Mouse (Mus musculus) MEL (cell line): ENCODE measurements around the gene Stx4a. TPM values are rescaled to one million over a fixed set of nuclear protein-coding genes. Genes with fewer than 3 reads are reported as not detected.
A peak's percentile ranks its signal among the peaks of the same experiment; 100 is the strongest.

Experiments used
- DNase-seq: peaks from one replicate; pipeline ENCODE4 v3.0.0; 2011; ENCODE audit warnings: low read depth, low spot score
- H3K27ac ChIP-seq: 2 replicates; pipeline ENCODE4 v1.5.1; 2012; ENCODE audit warnings: low read depth, mild to moderate bottlenecking, control low read depth, low read length, moderate library complexity; ENCODE audit not compliant: control insufficient read depth
- H3K27me3 ChIP-seq, 2 experiments: fragments of 150-350 bp in 1 of 2; sonication (generic) in 1 of 2; 2 replicates each; pipeline ENCODE4 v1.6.1; 2012; ENCODE audit warnings: low read length in 2 of 2, mild to moderate bottlenecking in 2 of 2, improper control_type of control experiment in 1 of 2, moderate library complexity in 1 of 2; ENCODE audit not compliant: insufficient read depth in 2 of 2, control insufficient read depth in 1 of 2
- H3K36me3 ChIP-seq, 2 experiments: 2 replicates each; pipeline ENCODE4 v1.6.1; 2012 to 2014; ENCODE audit warnings: low read length in 2 of 2, improper control_type of control experiment in 1 of 2, inconsistent platforms in 1 of 2, mild to moderate bottlenecking in 1 of 2; ENCODE audit not compliant: insufficient read depth in 2 of 2, control insufficient read depth in 1 of 2
- H3K4me1 ChIP-seq, 2 experiments: fragments of 150-350 bp in 1 of 2; sonication (generic) in 1 of 2; 2 replicates each; pipeline ENCODE4 v1.6.1; 2012; ENCODE audit warnings: low read length in 2 of 2, improper control_type of control experiment in 1 of 2, mild to moderate bottlenecking in 1 of 2; ENCODE audit not compliant: insufficient read depth in 2 of 2, control insufficient read depth in 1 of 2
- H3K4me3 ChIP-seq, 2 experiments: fragments of 150-350 bp in 1 of 2; sonication (generic) in 1 of 2; 2 replicates each; pipeline ENCODE4 v1.5.1; 2012; ENCODE audit warnings: low read depth in 2 of 2, low read length in 2 of 2, mild to moderate bottlenecking in 2 of 2, moderate library complexity in 2 of 2, control low read depth in 1 of 2, improper control_type of control experiment in 1 of 2; ENCODE audit not compliant: control insufficient read depth in 1 of 2, insufficient read depth in 1 of 2
- H3K79me2 ChIP-seq: 2 replicates; pipeline ENCODE4 v1.6.1; 2012; ENCODE audit warnings: mild to moderate bottlenecking, low read length, moderate library complexity; ENCODE audit not compliant: control insufficient read depth, poor library complexity, insufficient read depth
- H3K9ac ChIP-seq: 2 replicates; pipeline ENCODE4 v1.6.1; 2012; ENCODE audit warnings: low read depth, mild to moderate bottlenecking, control low read depth, low read length, moderate library complexity; ENCODE audit not compliant: control insufficient read depth, poor library complexity, severe bottlenecking
- H3K9me3 ChIP-seq: fragments of 150-350 bp; sonication (generic); replicated peaks from 2 replicates; pipeline ENCODE4 v1.6.1; 2012; ENCODE audit warnings: mild to moderate bottlenecking, low read length, improper control_type of control experiment, moderate library complexity; ENCODE audit not compliant: insufficient read depth
- BHLHE40 ChIP-seq: IDR thresholded peaks from 2 replicates; pipeline ENCODE4 v1.6.1; 2012; ENCODE audit warnings: low read depth, mild to moderate bottlenecking, inconsistent platforms, low read length, improper control_type of control experiment, borderline replicate concordance
- CHD2 ChIP-seq: IDR thresholded peaks from 2 replicates; pipeline ENCODE4 v1.6.1; 2011; ENCODE audit warnings: low read length, improper control_type of control experiment
- CTCF ChIP-seq, 3 experiments: IDR thresholded peaks in 2 of 3; conservative IDR thresholded peaks in 1 of 3; 2 replicates each; pipeline ENCODE4 v1.5.1; 2011 to 2012; ENCODE audit warnings: low read length in 3 of 3, low read depth in 2 of 3, mild to moderate bottlenecking in 2 of 3, improper control_type of control experiment in 1 of 3, inconsistent platforms in 1 of 3, mixed read lengths in 1 of 3, moderate library complexity in 1 of 3; ENCODE audit not compliant: control insufficient read depth in 1 of 3, insufficient read depth in 1 of 3, poor library complexity in 1 of 3, severe bottlenecking in 1 of 3
- E2F4 ChIP-seq: IDR thresholded peaks from 2 replicates; pipeline ENCODE4 v1.6.1; 2011; ENCODE audit warnings: low read depth, low read length, improper control_type of control experiment, borderline replicate concordance
- ELF1 ChIP-seq: IDR thresholded peaks from 2 replicates; pipeline ENCODE4 v1.6.1; 2014; ENCODE audit warnings: low read depth, mild to moderate bottlenecking, inconsistent platforms, low read length, improper control_type of control experiment, moderate library complexity
- EP300 ChIP-seq, 2 experiments: IDR thresholded peaks; 2 replicates each; pipeline ENCODE4 v1.6.1; 2011; ENCODE audit warnings: improper control_type of control experiment in 2 of 2, low read length in 2 of 2, low read depth in 1 of 2, mild to moderate bottlenecking in 1 of 2
- ETS1 ChIP-seq: IDR thresholded peaks from 2 replicates; pipeline ENCODE4 v1.6.1; 2012; ENCODE audit warnings: low read depth, mild to moderate bottlenecking, inconsistent platforms, low read length, improper control_type of control experiment, moderate library complexity
- GABPA ChIP-seq: IDR thresholded peaks from 2 replicates; pipeline ENCODE4 v1.6.1; 2012; ENCODE audit warnings: low read depth, mild to moderate bottlenecking, inconsistent platforms, low read length, improper control_type of control experiment, moderate library complexity
- GATA1 ChIP-seq: IDR thresholded peaks from 2 replicates; pipeline ENCODE4 v1.6.1; 2011; ENCODE audit warnings: low read depth, low read length, improper control_type of control experiment
- HCFC1 ChIP-seq: IDR thresholded peaks from 2 replicates; pipeline ENCODE4 v1.6.1; 2012; ENCODE audit warnings: low read depth, mild to moderate bottlenecking, inconsistent platforms, low read length, improper control_type of control experiment, moderate library complexity
- JUND ChIP-seq: IDR thresholded peaks from 2 replicates; pipeline ENCODE4 v1.6.1; 2011; ENCODE audit warnings: low read depth, mild to moderate bottlenecking, improper control_type of control experiment, low read length
- KAT2A ChIP-seq: conservative IDR thresholded peaks from 2 replicates; pipeline ENCODE4 v1.6.1; 2012; ENCODE audit warnings: low read depth, low read length, improper control_type of control experiment, inconsistent platforms
- MAFK ChIP-seq: IDR thresholded peaks from 2 replicates; pipeline ENCODE4 v1.6.1; 2011; ENCODE audit warnings: low read depth, mild to moderate bottlenecking, low read length, improper control_type of control experiment, borderline replicate concordance
- MAX ChIP-seq: IDR thresholded peaks from 2 replicates; pipeline ENCODE4 v1.6.1; 2011; ENCODE audit warnings: low read length, improper control_type of control experiment
- MAZ ChIP-seq: IDR thresholded peaks from 2 replicates; pipeline ENCODE4 v1.6.1; 2012; ENCODE audit warnings: low read depth, mild to moderate bottlenecking, inconsistent platforms, low read length, improper control_type of control experiment
- MEF2A ChIP-seq: IDR thresholded peaks from 2 replicates; pipeline ENCODE4 v1.6.1; 2014; ENCODE audit warnings: low read depth, mild to moderate bottlenecking, inconsistent platforms, low read length, improper control_type of control experiment; ENCODE audit not compliant: poor library complexity, insufficient replicate concordance, severe bottlenecking; ENCODE audit errors: extremely low read depth
- MXI1 ChIP-seq: IDR thresholded peaks from 2 replicates; pipeline ENCODE4 v1.6.1; 2011; ENCODE audit warnings: mild to moderate bottlenecking, low read depth, low read length, improper control_type of control experiment
- MYB ChIP-seq: IDR thresholded peaks from 2 replicates; pipeline ENCODE4 v1.6.1; 2011; ENCODE audit warnings: mild to moderate bottlenecking, low read depth, low read length, improper control_type of control experiment
- MYC ChIP-seq: IDR thresholded peaks from 2 replicates; pipeline ENCODE4 v1.6.1; 2011; ENCODE audit warnings: low read depth, mild to moderate bottlenecking, low read length, improper control_type of control experiment, moderate library complexity
- NELFE ChIP-seq: IDR thresholded peaks from 2 replicates; pipeline ENCODE4 v1.6.1; 2011; ENCODE audit warnings: low read depth, low read length, improper control_type of control experiment
- NRF1 ChIP-seq: IDR thresholded peaks from 2 replicates; pipeline ENCODE4 v1.6.1; 2014; ENCODE audit warnings: low read depth, mild to moderate bottlenecking, inconsistent platforms, low read length, improper control_type of control experiment, moderate library complexity; ENCODE audit not compliant: poor library complexity, insufficient read depth, severe bottlenecking
- POLR2A ChIP-seq, 2 experiments: IDR thresholded peaks; 2 replicates each; pipeline ENCODE4 v1.6.1; 2011 to 2012; ENCODE audit warnings: low read length in 2 of 2, mild to moderate bottlenecking in 2 of 2, control low read depth in 1 of 2, improper control_type of control experiment in 1 of 2, low read depth in 1 of 2, moderate library complexity in 1 of 2; ENCODE audit not compliant: control insufficient read depth in 1 of 2, insufficient read depth in 1 of 2, poor library complexity in 1 of 2
- POLR2AphosphoS2 ChIP-seq: IDR thresholded peaks from 2 replicates; pipeline ENCODE4 v1.6.1; 2011; ENCODE audit warnings: low read length, improper control_type of control experiment
- POLR2AphosphoS5 ChIP-seq: IDR thresholded peaks from 2 replicates; pipeline ENCODE4 v1.6.1; 2012; ENCODE audit warnings: low read depth, borderline replicate concordance, mild to moderate bottlenecking, inconsistent platforms, low read length, moderate library complexity, mixed read lengths
- RAD21 ChIP-seq: IDR thresholded peaks from 2 replicates; pipeline ENCODE4 v1.6.1; 2011; ENCODE audit warnings: mild to moderate bottlenecking, low read depth, low read length, improper control_type of control experiment
- RCOR1 ChIP-seq: IDR thresholded peaks from 2 replicates; pipeline ENCODE4 v1.6.1; 2012; ENCODE audit warnings: low read depth, mild to moderate bottlenecking, inconsistent platforms, low read length, improper control_type of control experiment
- SIN3A ChIP-seq: IDR thresholded peaks from 2 replicates; pipeline ENCODE4 v1.6.1; 2012; ENCODE audit warnings: low read length, improper control_type of control experiment, inconsistent platforms
- SMC3 ChIP-seq: IDR thresholded peaks from 2 replicates; pipeline ENCODE4 v1.6.1; 2011; ENCODE audit warnings: low read depth, low read length, improper control_type of control experiment
- TAL1 ChIP-seq: IDR thresholded peaks from 2 replicates; pipeline ENCODE4 v1.6.1; 2012; ENCODE audit warnings: mild to moderate bottlenecking, inconsistent platforms, low read length, moderate library complexity, mixed read lengths
- TBP ChIP-seq: IDR thresholded peaks from 2 replicates; pipeline ENCODE4 v1.8.0; 2011; ENCODE audit warnings: low read depth, low read length, improper control_type of control experiment
- TCF12 ChIP-seq: IDR thresholded peaks from 2 replicates; pipeline ENCODE4 v1.6.1; 2014; ENCODE audit warnings: low read depth, mild to moderate bottlenecking, inconsistent platforms, low read length, improper control_type of control experiment, moderate library complexity
- USF2 ChIP-seq, 2 experiments: IDR thresholded peaks; 2 replicates each; pipeline ENCODE4 v1.6.1; 2011 to 2012; ENCODE audit warnings: improper control_type of control experiment in 2 of 2, low read length in 2 of 2, borderline replicate concordance in 1 of 2, inconsistent platforms in 1 of 2, low read depth in 1 of 2, mild to moderate bottlenecking in 1 of 2; ENCODE audit not compliant: insufficient read depth in 1 of 2
- ZC3H11A ChIP-seq: IDR thresholded peaks from 2 replicates; pipeline ENCODE4 v1.6.1; 2012; ENCODE audit warnings: low read depth, mild to moderate bottlenecking, inconsistent platforms, low read length, improper control_type of control experiment
- ZKSCAN1 ChIP-seq: IDR thresholded peaks from 2 replicates; pipeline ENCODE4 v1.6.1; 2012; ENCODE audit warnings: low read depth, mild to moderate bottlenecking, inconsistent platforms, low read length, improper control_type of control experiment, moderate library complexity
- ZMIZ1 ChIP-seq: IDR thresholded peaks from 2 replicates; pipeline ENCODE4 v1.6.1; 2012; ENCODE audit warnings: low read depth, mild to moderate bottlenecking, inconsistent platforms, low read length, improper control_type of control experiment, moderate library complexity
- ZNF384 ChIP-seq: IDR thresholded peaks from 2 replicates; pipeline ENCODE4 v1.6.1; 2012; ENCODE audit warnings: low read depth, mild to moderate bottlenecking, inconsistent platforms, low read length, improper control_type of control experiment
- polyA plus RNA-seq, 2 experiments: library from polyadenylated mRNA; stranded (reverse) in 1 of 2; unstranded in 1 of 2; fragments of >175 nt in 1 of 2; fragments of >200 nt in 1 of 2; gene quantifications; 2 replicates each; pipeline versions ENCODE4 v1.2.1 to v1.2.4; 2012; ENCODE audit warnings: low replicate concordance in 2 of 2, low read depth in 1 of 2; ENCODE audit not compliant: insufficient read length in 2 of 2, insufficient read depth in 1 of 2, missing spikeins in 1 of 2
- total RNA-seq: library from RNA; depleted of rRNA; stranded (reverse); fragments of 300-350 nt; gene quantifications from 2 replicates; pipeline ENCODE4 v1.2.3, GENCODE M21; 2012

The Stx4a gene
- total and polyA plus RNA-seq, 3 experiments, result 47.8 to 121 TPM; not detected in 1

GRCm38 (mm10) chr7:127841340-127842000 lies 17.4 kb downstream of the Stx4a start:
- Histone ChIP-seq H3K27ac (peak overlapping the region; percentile 98), H3K9me3 (no peaks in the 10 kb centered on the region), H3K79me2 (peaks cover 7% of the 10 kb centered on the region; the same call in 1 of the 2 replicates), H3K4me1 (0 out of 4 replicates have a peak, but pooled peaks cover 0 to 10% of the 10 kb centered on the region in 2 experiments), H3K27me3 (no peaks in the 10 kb centered on the region), H3K36me3 (peaks cover 0 to 7% of the 10 kb centered on the region in 2 experiments; a peak in 1 of 4 replicates), H3K9ac (peak overlapping the region; percentile 99), H3K4me3 (peak overlapping the region; percentile 78 to 92)
- DNase-seq, result peak; percentile 98
- TF ChIP-seq TAL1, result peak; percentile 59; the same call in 1 of the 2 replicates
- TF ChIP-seq RCOR1, result no peak
- no peak for TF ChIP-seq SMC3
- no peak for TF ChIP-seq ZKSCAN1
- no peak for TF ChIP-seq MYB
- TF ChIP-seq MAFK, result no peak
- peak; percentile 65 for TF ChIP-seq NELFE
- peak; percentile 71 to 93; a peak in 3 of 4 replicates for TF ChIP-seq USF2 (IDR thresholded peaks at IDR 0.05; ENCODE audit: borderline replicate concordance in 1 of 2, insufficient read depth in 1 of 2, low read depth in 1 of 2, low read length in 2 of 2)
- no peak; the same call in 1 of the 2 replicates for TF ChIP-seq E2F4
- no peak for TF ChIP-seq ZC3H11A
- no peak for TF ChIP-seq RAD21
- TF ChIP-seq MXI1, result peak; percentile 84
- peak; percentile 62; the same call in 1 of the 2 replicates for TF ChIP-seq ZMIZ1
- peak; percentile 92 for TF ChIP-seq NRF1
- no peak for TF ChIP-seq JUND
- TF ChIP-seq GABPA, result no peak
- peak in 1 of 2 experiments; percentile 62; a peak in 2 of 4 replicates for TF ChIP-seq EP300 (IDR thresholded peaks at IDR 0.05; ENCODE audit: low read depth in 1 of 2, low read length in 2 of 2)
- peak; percentile 51; the same call in 1 of the 2 replicates for TF ChIP-seq MYC
- peak; percentile 94 for TF ChIP-seq CHD2
- TF ChIP-seq TCF12, result peak; percentile 28; the same call in 1 of the 2 replicates
- peak; percentile 49; the same call in 1 of the 2 replicates for TF ChIP-seq POLR2AphosphoS2
- no peak for TF ChIP-seq POLR2AphosphoS5
- TF ChIP-seq MAX, result peak; percentile 99
- 0 out of 6 replicates have a peak, but pooled peaks of 1 of the 3 experiments have one; percentile 1 for TF ChIP-seq CTCF (IDR thresholded peaks at IDR 0.05 in 2 of 3, conservative IDR thresholded peaks at IDR 0.05 in 1 of 3; ENCODE audit: control insufficient read depth in 1 of 3, insufficient read depth in 1 of 3, low read depth in 2 of 3, low read length in 3 of 3, poor library complexity in 1 of 3, severe bottlenecking in 1 of 3)
- peak; percentile 79 for TF ChIP-seq HCFC1
- TF ChIP-seq BHLHE40, result peak; percentile 94
- peak; percentile 85 for TF ChIP-seq MAZ
- TF ChIP-seq POLR2A (IDR thresholded peaks at IDR 0.05; ENCODE audit: control insufficient read depth in 1 of 2, insufficient read depth in 1 of 2, low read depth in 1 of 2, low read length in 2 of 2, poor library complexity in 1 of 2), result peak in 1 of 2 experiments; percentile 80; a peak in 3 of 4 replicates
- peak; percentile 48; the same call in 1 of the 2 replicates for TF ChIP-seq TBP
- TF ChIP-seq KAT2A, result no peak; the same call in 1 of the 2 replicates
- TF ChIP-seq ZNF384, result no peak
- no peak for TF ChIP-seq GATA1
- TF ChIP-seq MEF2A, result no peak
- peak; percentile 87 for TF ChIP-seq ETS1
- TF ChIP-seq SIN3A, result peak; percentile 62
- peak; percentile 78 for TF ChIP-seq ELF1
